Mouse (Mus musculus): ENCODE measurements at regions not wholly inside any gene's neighbourhood (a gene's known extent, or its start where the extent isn't known, plus 50 kb on each side); places are given as distances from the start of the nearest gene placed in this dataset.

DNA sequence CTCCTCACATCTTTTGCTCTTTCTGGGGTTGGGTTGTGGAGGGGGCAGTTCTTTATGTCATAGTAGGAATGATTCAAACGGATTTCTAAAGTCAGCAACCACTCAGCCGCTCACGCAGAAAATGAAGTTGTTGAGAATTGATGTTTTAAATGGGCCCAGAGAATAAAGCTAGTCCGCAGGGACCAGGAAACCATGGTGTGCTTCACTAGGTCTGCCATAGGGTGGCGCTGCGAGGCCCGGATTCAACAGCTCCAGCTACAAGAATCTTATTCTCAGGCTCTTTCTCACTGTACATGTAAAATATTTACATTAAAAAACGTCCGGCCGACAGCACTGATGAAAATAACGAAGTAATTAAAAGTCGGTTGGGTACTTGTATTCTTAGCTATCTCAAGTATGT lies 164.0 kb upstream of the Cep162 start:
- TF ChIP-seq POLR2A (IDR thresholded peaks at IDR 0.05; ENCODE audit: extremely low read depth, insufficient read depth, low read length) (no peak), CTCF (IDR thresholded peaks at IDR 0.05; ENCODE audit: extremely low read depth, insufficient read depth, low read length) (peak; percentile 63)

Data from cortical plate, adult 2 months (tissue).